Mouse (Mus musculus): ENCODE results near the gene Zc3h12d. TPM values are rescaled to one million over a fixed set of nuclear protein-coding genes. Genes with fewer than 3 reads are reported as not detected.

The Zc3h12d gene
- polyA plus RNA-seq (2012; fragmentation: generic; extraction: Trizol), result not detected
- long read RNA-seq, experiment 1, result 0 reads
- long read RNA-seq, experiment 2, result 0 reads

- no peaks in the 10 kb centered on the region for H3K79me2 ChIP-seq (ENCODE audit: control insufficient read depth, insufficient read depth)
- H3ac ChIP-seq (ENCODE audit: control insufficient read depth, insufficient read length, low read depth), result no peak within 1 kb of the TSS
These were observed at the start of gene Zc3h12d for GRCm38 (mm10) chr10:7832171-7832676. TSS of gene Zc3h12d (plus strand) at chr10:7832470.

GRCm38 (mm10) chr10:7787319-7787718 is 45.0 kb upstream of the Zc3h12d start:
- no peak overlapping the region for H3ac ChIP-seq (ENCODE audit: control insufficient read depth, insufficient read length, low read depth)
- H3K4me3 ChIP-seq (ENCODE audit: insufficient read depth, poor library complexity, severe bottlenecking), result no peak overlapping the region
- H3K79me3 ChIP-seq (ENCODE audit: low read depth), result peaks cover 14% of the 10 kb centered on the region
- TF ChIP-seq MYOD1 (IDR thresholded peaks at IDR 0.05; ENCODE audit: control insufficient read depth, insufficient read length, low read depth) (no peak), CEBPB (IDR thresholded peaks at IDR 0.05; ENCODE audit: low read depth) (no peak), MAX (IDR thresholded peaks at IDR 0.05) (no peak), CTCF (IDR thresholded peaks at IDR 0.05; ENCODE audit: control insufficient read depth, insufficient read depth, insufficient read length) (no peak), USF1 (IDR thresholded peaks at IDR 0.05; ENCODE audit: low read depth) (no peak), FOSL1 (IDR thresholded peaks at IDR 0.05; ENCODE audit: insufficient read depth, low read length, poor library complexity, severe bottlenecking) (no peak), MYOG (IDR thresholded peaks at IDR 0.05; ENCODE audit: control insufficient read depth, extremely low read depth, insufficient read length) (no peak)
- no peaks in the 10 kb centered on the region for H3K27me3 ChIP-seq (ENCODE audit: control insufficient read depth, insufficient read depth, insufficient read length)
- H3K36me3 ChIP-seq (ENCODE audit: control insufficient read depth, insufficient read depth), result peaks cover 20% of the 10 kb centered on the region
- peaks cover 18% of the 10 kb centered on the region for H3K79me2 ChIP-seq (ENCODE audit: control insufficient read depth, insufficient read depth)

More at GRCm38 (mm10) chr10:7832171-7832676, at the start of gene Zc3h12d:
- no peak within 1 kb of the TSS for H3K4me3 ChIP-seq (ENCODE audit: insufficient read depth, poor library complexity, severe bottlenecking)
- no peaks in the 10 kb centered on the region for H3K27me3 ChIP-seq (ENCODE audit: control insufficient read depth, insufficient read depth, insufficient read length)
- H3K79me3 ChIP-seq (ENCODE audit: low read depth), result no peaks in the 10 kb centered on the region
- TF ChIP-seq CTCF (IDR thresholded peaks at IDR 0.05; ENCODE audit: control insufficient read depth, insufficient read depth, insufficient read length), result no peak
- no peak for TF ChIP-seq FOSL1 (IDR thresholded peaks at IDR 0.05; ENCODE audit: insufficient read depth, low read length, poor library complexity, severe bottlenecking)
- TF ChIP-seq USF1 (IDR thresholded peaks at IDR 0.05; ENCODE audit: low read depth), result no peak
- no peak for TF ChIP-seq MYOG (IDR thresholded peaks at IDR 0.05; ENCODE audit: control insufficient read depth, extremely low read depth, insufficient read length)
- TF ChIP-seq MAX (IDR thresholded peaks at IDR 0.05), result no peak
- no peak for TF ChIP-seq MYOD1 (IDR thresholded peaks at IDR 0.05; ENCODE audit: control insufficient read depth, insufficient read length, low read depth)
- no peak for TF ChIP-seq CEBPB (IDR thresholded peaks at IDR 0.05; ENCODE audit: low read depth)
- H3K36me3 ChIP-seq (ENCODE audit: control insufficient read depth, insufficient read depth), result no peaks in the 10 kb centered on the region

GRCm38 (mm10) chr10:7792254-7792750 is 40.0 kb upstream of the Zc3h12d start:
- H3K79me3 ChIP-seq (ENCODE audit: low read depth), result peaks cover 38% of the 10 kb centered on the region
- H3K27me3 ChIP-seq (ENCODE audit: control insufficient read depth, insufficient read depth, insufficient read length), result no peaks in the 10 kb centered on the region
- peaks cover 42% of the 10 kb centered on the region for H3K36me3 ChIP-seq (ENCODE audit: control insufficient read depth, insufficient read depth)
- H3K4me3 ChIP-seq (ENCODE audit: insufficient read depth, poor library complexity, severe bottlenecking), result peak overlapping the region; percentile 92
- peaks cover 57% of the 10 kb centered on the region for H3K79me2 ChIP-seq (ENCODE audit: control insufficient read depth, insufficient read depth)
- no peak for TF ChIP-seq CTCF (IDR thresholded peaks at IDR 0.05; ENCODE audit: control insufficient read depth, insufficient read depth, insufficient read length)
- H3ac ChIP-seq (ENCODE audit: control insufficient read depth, insufficient read length, low read depth), result peak overlapping the region; percentile 95

GRCm38 (mm10) chr10:7792751-7793385 is 39.4 kb upstream of the Zc3h12d start, which contains the start of the genes Ginm1 and Ppil4:
TSS of gene Ginm1 (minus strand) at chr10:7792824.
TSS of gene Ppil4 (plus strand) at chr10:7792891.
- TF ChIP-seq MAX (IDR thresholded peaks at IDR 0.05) (peak; percentile 88), CEBPB (IDR thresholded peaks at IDR 0.05; ENCODE audit: low read depth) (no peak)

GRCm38 (mm10) chr10:7801258-7801657 is 31.0 kb upstream of the Zc3h12d start:
- H3K27me3 ChIP-seq (ENCODE audit: control insufficient read depth, insufficient read depth, insufficient read length), result no peaks in the 10 kb centered on the region
- H3ac ChIP-seq (ENCODE audit: control insufficient read depth, insufficient read length, low read depth), result no peak overlapping the region
- peaks cover 4% of the 10 kb centered on the region for H3K79me2 ChIP-seq (ENCODE audit: control insufficient read depth, insufficient read depth)
- TF ChIP-seq MAX (IDR thresholded peaks at IDR 0.05) (no peak), MYOG (IDR thresholded peaks at IDR 0.05; ENCODE audit: control insufficient read depth, extremely low read depth, insufficient read length) (no peak), MYOD1 (IDR thresholded peaks at IDR 0.05; ENCODE audit: control insufficient read depth, insufficient read length, low read depth) (no peak)
- H3K79me3 ChIP-seq (ENCODE audit: low read depth), result no peaks in the 10 kb centered on the region
- no peak overlapping the region for H3K4me3 ChIP-seq (ENCODE audit: insufficient read depth, poor library complexity, severe bottlenecking)
- H3K36me3 ChIP-seq (ENCODE audit: control insufficient read depth, insufficient read depth), result peaks cover 97% of the 10 kb centered on the region

More at GRCm38 (mm10) chr10:7792751-7793385, 39.4 kb upstream of the Zc3h12d start, which contains the start of the genes Ginm1 and Ppil4:
- H3ac ChIP-seq (ENCODE audit: control insufficient read depth, insufficient read length, low read depth), result peak within 1 kb of the TSS; percentile 95
- peaks cover 57% of the 10 kb centered on the region for H3K79me2 ChIP-seq (ENCODE audit: control insufficient read depth, insufficient read depth)
- peaks cover 38% of the 10 kb centered on the region for H3K79me3 ChIP-seq (ENCODE audit: low read depth)
- peaks cover 48% of the 10 kb centered on the region for H3K36me3 ChIP-seq (ENCODE audit: control insufficient read depth, insufficient read depth)
- peak within 1 kb of the TSS; percentile 92 for H3K4me3 ChIP-seq (ENCODE audit: insufficient read depth, poor library complexity, severe bottlenecking)
- no peaks in the 10 kb centered on the region for H3K27me3 ChIP-seq (ENCODE audit: control insufficient read depth, insufficient read depth, insufficient read length)

- Histone ChIP-seq H3K79me2 (ENCODE audit: control insufficient read depth, insufficient read depth) (no peaks in the 10 kb centered on the region), H3ac (ENCODE audit: control insufficient read depth, insufficient read length, low read depth) (no peak overlapping the region), H3K79me3 (ENCODE audit: low read depth) (no peaks in the 10 kb centered on the region), H3K4me3 (ENCODE audit: insufficient read depth, poor library complexity, severe bottlenecking) (no peak overlapping the region), H3K27me3 (ENCODE audit: control insufficient read depth, insufficient read depth, insufficient read length) (no peaks in the 10 kb centered on the region), H3K36me3 (ENCODE audit: control insufficient read depth, insufficient read depth) (peaks cover 95% of the 10 kb centered on the region)
- TF ChIP-seq FOSL1 (IDR thresholded peaks at IDR 0.05; ENCODE audit: insufficient read depth, low read length, poor library complexity, severe bottlenecking) (no peak), MYOG (IDR thresholded peaks at IDR 0.05; ENCODE audit: control insufficient read depth, extremely low read depth, insufficient read length) (no peak), CEBPB (IDR thresholded peaks at IDR 0.05; ENCODE audit: low read depth) (no peak), USF1 (IDR thresholded peaks at IDR 0.05; ENCODE audit: low read depth) (no peak), MAX (IDR thresholded peaks at IDR 0.05) (no peak), CTCF (IDR thresholded peaks at IDR 0.05; ENCODE audit: control insufficient read depth, insufficient read depth, insufficient read length) (no peak), MYOD1 (IDR thresholded peaks at IDR 0.05; ENCODE audit: control insufficient read depth, insufficient read length, low read depth) (no peak)
These were observed 29.6 kb upstream of the Zc3h12d start for GRCm38 (mm10) chr10:7802519-7803140.

All from C2C12 (cell line).